Mouse (Mus musculus) kidney, postnatal 0 days (tissue): Measurements from ENCODE around the gene Ankib1. TPM values are rescaled to one million over a fixed set of nuclear protein-coding genes. Genes with fewer than 3 reads are reported as not detected.

ENCODE experiments used
- ATAC-seq: fragments of 200-750 bp; cut with Nextera tagmentation; replicated peaks from 2 replicates; pipeline ENCODE4 v1.8.0; 2017; ENCODE audit warnings: low read depth, moderate number of reproducible peaks, moderate TSS enrichment, moderate library complexity; ENCODE audit not compliant: low FRiP score
- DNase-seq: peaks from one replicate; pipeline ENCODE4 v3.0.0-alpha.2; 2016; ENCODE audit warnings: low spot score
- H3K27ac ChIP-seq: fragments of 300-500 bp; sonication (generic); 2 replicates; pipeline ENCODE4 v1.5.1; 2014; ENCODE audit warnings: mild to moderate bottlenecking
- H3K27me3 ChIP-seq: fragments of 300-500 bp; sonication (generic); 2 replicates; pipeline ENCODE4 v1.6.1; 2014; ENCODE audit warnings: low read length, mixed read lengths; ENCODE audit not compliant: insufficient read depth
- H3K36me3 ChIP-seq: fragments of 300-500 bp; sonication (generic); 2 replicates; pipeline ENCODE4 v1.6.1; 2014; ENCODE audit warnings: low read length, mixed read lengths; ENCODE audit not compliant: insufficient read depth
- H3K4me1 ChIP-seq: fragments of 300-500 bp; sonication (generic); replicated peaks from 2 replicates; pipeline ENCODE4 v1.6.1; 2014; ENCODE audit warnings: antibody characterized with exemption, low read length, mixed read lengths; ENCODE audit not compliant: insufficient read depth
- H3K4me2 ChIP-seq: fragments of 300-500 bp; sonication (generic); 2 replicates; pipeline ENCODE4 v1.6.1; 2014; ENCODE audit warnings: mild to moderate bottlenecking, low read length, moderate library complexity, mixed read lengths
- H3K4me3 ChIP-seq: fragments of 300-500 bp; sonication (generic); replicated peaks from 2 replicates; pipeline ENCODE4 v1.5.1; 2014; ENCODE audit warnings: low read depth, low read length
- H3K9ac ChIP-seq: fragments of 300-500 bp; sonication (generic); 2 replicates; pipeline ENCODE4 v1.6.1; 2014; ENCODE audit warnings: low read depth, low read length
- H3K9me3 ChIP-seq: fragments of 300-500 bp; sonication (generic); replicated peaks from 2 replicates; pipeline ENCODE4 v1.6.1; 2016; ENCODE audit warnings: low read length, inconsistent platforms, mixed read lengths
- CTCF ChIP-seq: IDR thresholded peaks from 2 replicates; pipeline ENCODE4 v1.5.1; 2016; ENCODE audit warnings: antibody characterized with exemption, low read depth, mild to moderate bottlenecking, moderate library complexity
- WGBS: fragments of 180-500 bp; shearing (Covaris S2); extraction: QIAGEN DNeasy Blood & Tissue Kit; methylation state at CpG from one replicate; pipeline ENCODE4 v1.1.7; 2014; 5-methylcytosine and 5-hydroxymethylcytosine counted together
- polyA plus RNA-seq: library from polyadenylated mRNA; unstranded; fragments of >200 nt; fragmentation: Nextera tagmentation; extraction: Ambion mirVana; gene quantifications from 2 replicates; pipeline ENCODE4 v1.2.1, GENCODE M21; 2015

Gene Ankib1
- polyA plus RNA-seq, 1 experiment from 2014 or later: 14.1 TPM

DNA sequence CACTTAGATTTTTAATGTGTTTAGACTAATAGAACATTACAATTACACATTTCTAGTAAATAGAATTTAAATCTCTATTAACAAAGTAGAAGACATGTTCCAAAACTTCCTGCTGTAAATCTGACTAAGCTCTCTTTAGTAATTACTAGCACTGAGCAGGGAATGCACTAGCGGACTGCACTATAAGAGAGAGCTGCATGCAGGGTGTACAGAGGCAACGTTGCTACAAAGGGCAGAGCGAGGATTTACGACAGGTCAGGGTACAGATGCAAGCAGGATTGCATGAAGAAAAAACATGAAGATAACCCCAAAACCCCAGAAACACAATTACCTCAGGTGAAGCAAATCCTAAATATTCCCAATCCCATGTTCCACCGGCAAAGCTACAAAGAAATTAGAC is 102.7 kb downstream of the Ankib1 start:
- no peak overlapping the region for H3K4me2 ChIP-seq
- no peak overlapping the region for H3K4me3 ChIP-seq
- H3K9me3 ChIP-seq: no peaks in the 10 kb centered on the region
- H3K36me3 ChIP-seq: peaks cover 14% of the 10 kb centered on the region; the same call in 1 of the 2 replicates
- H3K9ac ChIP-seq: no peak overlapping the region
- H3K4me1 ChIP-seq: no peaks in the 10 kb centered on the region
- no peak for TF ChIP-seq CTCF
- no peaks in the 10 kb centered on the region for H3K27me3 ChIP-seq
- 73% methylated on average over 5 of the region's 5 CpGs for WGBS
- no peak overlapping the region for H3K27ac ChIP-seq
- DNase-seq: no peak
- no peak for ATAC-seq

- TF ChIP-seq CTCF: no peak
- 85% methylated on average over 3 of the region's 3 CpGs for WGBS
- Histone ChIP-seq H3K9ac (no peak overlapping the region), H3K27me3 (no peaks in the 10 kb centered on the region), H3K36me3 (peaks cover 35% of the 10 kb centered on the region), H3K9me3 (no peaks in the 10 kb centered on the region), H3K4me2 (no peak overlapping the region), H3K4me1 (no peaks in the 10 kb centered on the region), H3K4me3 (no peak overlapping the region), H3K27ac (no peak overlapping the region)
- DNase-seq (no peak), ATAC-seq (no peak)
Measured at GRCm38 (mm10) chr5:3696031-3696430, 106.7 kb downstream of the Ankib1 start.

DNA sequence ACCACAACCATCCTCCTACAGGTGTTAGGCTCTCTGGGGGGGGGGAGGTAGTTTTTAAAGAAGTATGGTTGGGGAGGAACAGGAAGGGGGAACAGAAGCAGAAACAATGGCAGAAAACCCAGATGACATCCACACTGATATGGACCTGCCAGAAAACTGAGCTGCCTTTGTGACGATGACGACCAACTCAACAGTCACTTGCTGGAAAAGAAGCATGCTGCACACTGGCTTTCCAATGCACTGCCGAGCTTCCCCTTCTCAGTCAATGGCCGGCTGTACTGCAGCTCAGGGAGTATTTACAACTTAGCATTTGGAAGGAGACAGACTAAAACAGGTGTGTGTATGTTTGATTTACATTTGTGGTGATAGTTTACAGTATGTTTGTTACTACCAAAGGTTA is 107.5 kb downstream of the Ankib1 start:
- Histone ChIP-seq H3K27ac (no peak overlapping the region), H3K36me3 (peaks cover 32% of the 10 kb centered on the region), H3K9me3 (no peaks in the 10 kb centered on the region), H3K4me1 (no peaks in the 10 kb centered on the region), H3K27me3 (no peaks in the 10 kb centered on the region), H3K4me3 (no peak overlapping the region), H3K9ac (no peak overlapping the region), H3K4me2 (no peak overlapping the region)
- no peak for TF ChIP-seq CTCF
- no peak for DNase-seq
- no peak for ATAC-seq
- 85% methylated on average over 4 of the region's 4 CpGs for WGBS

- 97% methylated on average over 9 of the region's 9 CpGs for WGBS
- H3K27ac ChIP-seq: no peak overlapping the region
- ATAC-seq (no peak), DNase-seq (no peak)
- no peak overlapping the region for H3K4me3 ChIP-seq
- no peak overlapping the region for H3K9ac ChIP-seq
- no peaks in the 10 kb centered on the region for H3K27me3 ChIP-seq
- peaks cover 36% of the 10 kb centered on the region for H3K36me3 ChIP-seq
- no peaks in the 10 kb centered on the region for H3K4me1 ChIP-seq
- H3K9me3 ChIP-seq: no peaks in the 10 kb centered on the region
- TF ChIP-seq CTCF: no peak
- H3K4me2 ChIP-seq: no peak overlapping the region
Measured at GRCm38 (mm10) chr5:3692956-3693355, 109.8 kb downstream of the Ankib1 start.

DNA sequence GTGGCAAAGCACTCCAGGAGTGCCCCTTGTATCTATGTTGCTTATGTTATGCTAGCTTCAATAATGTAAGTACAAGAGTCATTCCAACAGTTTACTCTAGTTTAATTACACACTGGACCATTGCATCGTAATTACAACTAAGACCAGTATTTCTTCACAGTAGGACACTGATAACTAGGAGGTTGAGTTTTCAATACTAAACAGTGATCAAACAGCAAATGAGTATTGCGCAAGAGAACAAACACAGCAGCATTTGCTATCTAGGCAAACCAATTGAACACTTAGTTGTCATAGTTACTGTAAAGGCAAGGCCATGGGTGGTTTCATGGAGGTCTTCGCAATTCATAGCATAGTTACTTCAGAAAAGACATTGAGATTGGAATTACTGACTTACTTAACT is 111.4 kb downstream of the Ankib1 start:
- no peak for TF ChIP-seq CTCF
- no peak for DNase-seq
- H3K9ac ChIP-seq: no peak overlapping the region

GRCm38 (mm10) chr5:3688298-3688697 is 114.4 kb downstream of the Ankib1 start:
- Histone ChIP-seq H3K27ac (no peak overlapping the region), H3K4me3 (no peak overlapping the region), H3K9me3 (no peaks in the 10 kb centered on the region), H3K4me2 (no peak overlapping the region), H3K36me3 (peaks cover 22% of the 10 kb centered on the region), H3K9ac (no peak overlapping the region), H3K4me1 (no peaks in the 10 kb centered on the region), H3K27me3 (no peaks in the 10 kb centered on the region)
- TF ChIP-seq CTCF: no peak
- DNase-seq: no peak
- 74% methylated on average over 8 of the region's 8 CpGs for WGBS
- 0 out of 2 replicates have a peak, but pooled peaks have one; percentile 23 for ATAC-seq

More for the DNA sequence above, 111.4 kb downstream of the Ankib1 start:
- Histone ChIP-seq H3K27ac (no peak overlapping the region), H3K4me3 (no peak overlapping the region), H3K4me2 (no peak overlapping the region), H3K4me1 (no peaks in the 10 kb centered on the region), H3K36me3 (peaks cover 31% of the 10 kb centered on the region), H3K27me3 (no peaks in the 10 kb centered on the region), H3K9me3 (no peaks in the 10 kb centered on the region)
- ATAC-seq: no peak
- WGBS: 98% methylated on average over 3 of the region's 3 CpGs

GRCm38 (mm10) chr5:3669938-3670554 is 132.7 kb downstream of the Ankib1 start:
- no peak overlapping the region for H3K4me2 ChIP-seq
- DNase-seq (no peak), ATAC-seq (no peak)
- WGBS: 88% methylated on average over 6 of the region's 6 CpGs
- no peaks in the 10 kb centered on the region for H3K27me3 ChIP-seq
- H3K36me3 ChIP-seq: no peaks in the 10 kb centered on the region
- H3K9ac ChIP-seq: no peak overlapping the region
- no peaks in the 10 kb centered on the region for H3K4me1 ChIP-seq
- H3K27ac ChIP-seq: no peak overlapping the region
- H3K9me3 ChIP-seq: no peaks in the 10 kb centered on the region
- TF ChIP-seq CTCF: no peak
- no peak overlapping the region for H3K4me3 ChIP-seq
